Mouse (Mus musculus) cerebellum, postnatal 10 days (tissue): ENCODE data around the gene Gm20696.

Experiments
- DNase-seq, 2 experiments: peaks; one replicate each; pipeline ENCODE4 v3.0.0; 2021; ENCODE audit warnings: mixed read lengths in 2 of 2

Gm20696 gene

DNA sequence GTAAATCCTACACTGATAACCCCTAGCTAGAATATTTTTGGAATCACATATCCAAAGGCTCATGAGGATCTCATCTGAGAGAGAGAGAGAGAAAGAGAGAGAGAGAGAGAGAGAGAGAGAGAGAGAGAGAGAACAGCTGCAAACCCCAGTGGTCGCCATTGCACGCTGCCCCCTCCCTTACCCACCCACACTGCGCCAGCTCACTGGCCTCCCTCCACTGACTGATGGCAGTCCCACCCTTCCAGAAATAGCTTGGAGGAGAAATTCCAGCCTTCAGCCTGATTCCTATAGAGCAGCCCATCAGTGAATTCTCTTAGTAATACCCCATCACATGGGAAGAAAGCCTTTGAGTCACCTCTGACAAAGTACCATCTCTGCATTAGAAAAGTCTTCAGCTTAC, 415.4 kb downstream of the Gm20696 start:
- DNase-seq = no peak

DNA sequence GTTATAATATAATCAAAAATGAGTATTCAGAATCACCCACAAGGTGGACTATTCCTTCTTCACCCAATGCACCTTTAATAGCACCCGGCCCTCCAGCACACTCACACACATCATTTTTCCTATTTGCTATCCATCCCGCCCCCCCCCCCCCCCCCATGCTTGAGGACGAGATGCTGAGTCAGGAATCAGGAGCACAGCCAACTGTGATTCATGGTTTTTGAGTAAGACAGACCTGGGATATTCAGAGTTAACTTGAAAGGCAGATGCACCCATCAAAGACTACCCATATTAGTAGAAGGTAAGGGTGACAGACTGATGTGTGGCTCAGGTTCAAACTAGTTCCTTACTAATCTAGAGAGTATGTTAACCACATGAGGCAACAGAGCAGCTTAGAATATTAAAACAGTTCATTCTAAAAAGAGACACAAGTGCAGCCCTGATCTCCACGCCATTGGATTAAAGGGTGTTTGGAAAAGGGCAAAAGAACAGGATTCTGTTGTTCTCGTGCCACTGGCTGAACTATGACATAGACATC, 417.0 kb downstream of the Gm20696 start:
- DNase-seq = no peak

DNA sequence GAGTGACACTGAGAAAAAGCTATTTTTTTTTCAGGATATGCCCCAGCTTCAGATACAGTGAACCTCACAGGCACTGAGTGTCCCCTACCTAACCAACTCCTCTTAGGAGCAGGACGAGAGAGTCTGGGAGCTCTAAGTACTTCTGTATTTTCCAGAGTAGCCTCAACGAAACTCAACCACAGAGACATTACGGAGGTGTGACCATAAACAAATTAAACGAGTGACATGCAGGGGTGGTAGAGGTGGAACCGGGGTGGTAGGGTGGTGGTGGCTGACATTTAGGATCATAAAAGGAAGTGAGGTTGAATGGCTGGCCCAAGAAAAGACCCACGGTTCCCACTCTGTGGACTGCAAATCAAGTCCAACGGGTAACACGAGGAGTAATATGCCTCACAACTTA, 418.2 kb downstream of the Gm20696 start:
- no peak for DNase-seq

DNA sequence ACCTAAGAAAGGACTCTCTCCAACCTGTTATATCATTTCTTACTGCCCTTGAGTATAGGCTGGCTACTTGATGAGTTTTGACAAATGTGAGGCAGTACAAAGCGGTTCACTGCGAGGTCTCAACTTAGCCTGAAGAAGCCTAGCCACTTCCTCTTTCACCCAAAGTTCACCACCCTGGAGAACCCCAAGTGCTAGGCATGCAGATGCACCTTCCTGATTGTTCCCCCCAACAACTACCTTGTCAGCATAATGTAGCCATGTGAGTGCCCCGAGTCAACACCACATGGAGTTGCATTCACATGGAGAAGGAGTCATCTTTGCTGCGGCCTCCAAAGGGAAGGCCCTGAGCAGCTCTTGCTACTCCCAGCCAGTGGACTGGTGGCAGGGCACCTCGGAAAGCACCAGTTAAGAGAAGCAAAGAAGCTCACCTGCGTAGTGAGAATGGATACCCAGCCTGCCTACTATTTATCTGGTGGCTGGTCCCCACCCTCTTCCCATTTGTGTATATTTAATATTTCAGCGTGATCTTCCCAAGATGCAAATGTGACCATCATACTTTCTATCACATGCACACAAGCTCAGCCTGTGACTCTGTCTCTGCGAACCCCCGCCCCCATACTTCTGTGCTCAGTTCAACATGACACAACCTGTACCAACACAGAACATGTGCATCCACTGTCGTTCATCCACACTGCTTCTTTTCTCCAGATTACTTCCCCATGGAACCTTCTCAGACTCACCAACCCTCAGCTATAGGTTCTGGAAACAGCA, 424.8 kb downstream of the Gm20696 start:
- no peak for DNase-seq

DNA sequence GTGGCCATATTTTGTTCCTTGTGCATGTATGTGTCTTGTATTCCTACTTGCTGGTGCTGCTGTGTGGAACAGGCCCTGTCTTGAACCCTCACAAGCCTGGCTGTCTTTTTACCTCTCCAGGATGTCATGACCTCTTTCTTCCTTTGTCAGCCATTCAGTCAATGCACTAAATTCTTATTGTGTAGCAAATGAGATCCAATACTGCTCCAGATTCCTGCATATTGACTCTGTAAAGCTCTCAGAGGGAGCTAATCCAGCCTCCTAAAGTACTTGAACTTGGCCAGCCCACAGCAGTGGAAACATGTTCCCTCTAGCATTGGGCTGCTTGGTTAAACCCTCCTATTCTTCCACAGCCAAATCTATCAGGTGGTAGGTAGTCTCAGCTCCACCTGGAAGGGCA, 425.8 kb downstream of the Gm20696 start:
- no peak for DNase-seq

DNA sequence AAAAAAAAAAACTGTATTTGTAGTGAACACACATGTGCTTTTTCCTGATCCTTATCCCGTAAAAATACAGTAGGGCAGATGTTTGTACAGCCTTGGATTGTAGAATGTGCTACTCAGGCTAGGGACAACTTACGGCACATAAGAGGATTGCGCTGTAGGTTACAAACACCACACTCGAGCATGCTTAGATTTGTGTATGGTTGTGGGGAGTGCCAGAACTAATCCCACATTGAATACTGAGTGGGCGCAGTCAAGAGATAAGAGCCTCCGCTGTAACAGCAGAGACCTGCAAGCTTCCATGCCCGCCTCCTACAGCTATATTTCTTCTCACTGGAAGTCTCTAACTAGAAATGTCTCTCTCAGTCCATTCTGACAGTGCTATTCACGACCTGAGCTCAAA, 431.0 kb downstream of the Gm20696 start:
- no peak for DNase-seq

DNA sequence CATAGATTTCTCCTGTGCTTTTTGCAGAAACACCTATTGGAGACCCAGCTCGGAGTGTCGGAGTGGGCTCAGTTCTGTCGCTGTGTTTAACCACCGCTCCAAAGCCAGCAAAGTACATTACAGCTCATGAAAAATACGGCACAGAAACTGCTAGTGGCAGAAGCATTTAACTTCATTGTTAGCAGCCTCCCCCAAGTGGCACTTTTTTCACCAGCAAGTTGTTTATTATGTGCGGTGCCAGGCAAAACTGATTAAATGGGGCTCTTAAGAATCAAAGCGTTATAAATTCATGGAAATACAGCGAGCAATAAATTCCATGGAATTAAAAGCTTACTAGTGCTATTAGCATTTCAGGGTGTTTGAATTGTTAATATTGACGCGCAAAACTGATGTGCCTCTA, 433.2 kb downstream of the Gm20696 start:
- DNase-seq = no peak

DNA sequence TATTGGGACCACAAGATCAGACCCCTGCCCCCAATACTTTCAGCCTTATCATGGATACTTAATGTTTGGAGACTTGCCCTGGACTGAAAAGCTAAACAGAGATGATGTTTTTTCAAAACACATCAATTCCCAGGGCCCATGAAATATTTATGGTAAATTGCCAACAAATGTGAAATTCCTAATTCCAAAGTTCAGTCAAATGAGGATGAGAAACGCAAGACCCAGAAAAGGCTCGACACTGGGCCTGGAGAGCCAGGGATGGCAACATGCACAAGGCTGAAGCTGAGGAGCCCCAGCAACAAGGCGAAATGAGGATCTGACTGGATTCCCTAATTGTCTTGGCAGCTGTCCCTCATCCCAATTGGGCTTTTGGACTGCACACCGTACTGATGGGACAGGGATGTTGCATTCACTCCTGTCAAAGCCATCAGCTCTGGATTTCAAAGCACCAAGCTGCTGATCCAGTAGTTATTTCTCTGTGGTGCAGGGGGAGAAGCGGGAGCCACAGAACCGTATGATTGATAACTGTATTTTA, 438.2 kb downstream of the Gm20696 start:
- peak; percentile 46 to 56 for DNase-seq

DNA sequence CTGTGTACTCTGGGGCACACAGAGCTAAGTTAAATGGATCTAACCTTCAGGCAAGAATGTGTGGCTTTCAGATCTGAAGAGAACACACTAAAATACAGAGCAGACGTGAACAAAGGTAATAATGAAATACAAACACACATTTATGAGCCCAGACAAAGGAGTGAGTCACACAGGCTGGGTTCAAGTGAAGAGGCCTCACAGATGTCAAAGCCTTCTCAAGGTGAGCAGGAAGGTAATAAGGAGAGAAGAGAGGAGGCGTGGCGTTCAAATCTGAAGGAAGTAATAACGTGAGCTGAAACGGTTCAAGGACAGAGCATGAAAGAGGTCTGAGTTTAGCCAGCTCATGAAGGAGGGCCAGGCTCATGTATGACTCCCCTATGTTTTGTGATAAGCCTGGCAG, 445.4 kb downstream of the Gm20696 start:
- no peak for DNase-seq

DNA sequence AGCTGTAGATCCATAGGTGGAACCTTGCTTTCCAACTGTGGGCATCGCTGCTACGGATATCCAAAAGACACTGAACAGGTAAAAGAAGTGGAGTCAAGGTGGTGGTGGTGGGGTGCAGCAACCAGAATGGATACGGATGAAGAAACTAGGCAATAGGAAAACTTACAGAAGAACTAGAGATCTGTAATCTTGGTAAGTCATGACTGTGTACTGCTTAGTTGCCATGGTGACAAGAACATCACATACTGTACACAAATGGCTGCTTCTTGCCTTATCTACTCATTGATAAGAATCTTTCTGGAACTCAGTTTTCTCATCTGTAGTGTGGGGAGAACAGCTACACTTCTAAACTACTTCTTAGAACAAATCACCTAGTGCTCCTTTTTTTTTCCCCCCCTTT, 446.1 kb downstream of the Gm20696 start:
- no peak for DNase-seq

DNA sequence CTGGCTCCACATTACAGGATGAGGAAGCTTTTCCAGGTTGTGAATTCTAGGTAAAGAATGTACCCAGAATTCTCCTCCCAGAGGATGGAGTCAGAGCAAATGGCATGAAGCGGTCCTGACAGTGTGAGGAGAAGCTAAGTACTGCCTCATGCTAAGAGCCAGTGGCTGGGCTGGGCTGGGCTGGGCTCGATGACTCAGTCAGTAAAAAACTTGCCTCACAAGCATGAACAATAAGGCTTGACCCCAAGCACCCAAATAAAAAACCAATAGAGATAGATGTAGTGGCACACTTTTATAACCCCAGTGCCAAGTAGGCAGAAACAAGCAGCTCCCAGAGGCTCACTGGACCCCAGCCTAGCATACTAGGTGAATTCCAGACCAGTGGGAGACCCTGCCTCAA, 448.8 kb downstream of the Gm20696 start:
- no peak for DNase-seq

DNA sequence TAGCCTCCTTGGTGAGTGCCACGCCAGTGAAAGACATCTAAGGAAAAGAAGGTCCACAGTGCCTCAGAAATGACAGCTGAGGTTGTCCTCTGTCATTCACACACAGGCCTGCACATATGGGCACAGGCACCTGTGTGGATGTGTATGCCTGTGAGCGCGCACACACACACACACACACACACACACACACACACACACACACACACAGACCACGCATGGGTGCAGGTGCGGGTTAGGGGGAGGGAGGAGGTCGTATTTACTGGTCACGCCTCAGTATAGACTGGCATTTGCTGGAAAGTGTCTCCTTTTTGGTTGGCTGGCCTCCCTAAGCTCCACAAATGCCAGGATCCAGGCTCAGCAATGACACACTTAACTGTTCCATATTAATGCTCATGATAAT, 449.4 kb downstream of the Gm20696 start:
- peak in 1 of 2 experiments; percentile 7 for DNase-seq

DNA sequence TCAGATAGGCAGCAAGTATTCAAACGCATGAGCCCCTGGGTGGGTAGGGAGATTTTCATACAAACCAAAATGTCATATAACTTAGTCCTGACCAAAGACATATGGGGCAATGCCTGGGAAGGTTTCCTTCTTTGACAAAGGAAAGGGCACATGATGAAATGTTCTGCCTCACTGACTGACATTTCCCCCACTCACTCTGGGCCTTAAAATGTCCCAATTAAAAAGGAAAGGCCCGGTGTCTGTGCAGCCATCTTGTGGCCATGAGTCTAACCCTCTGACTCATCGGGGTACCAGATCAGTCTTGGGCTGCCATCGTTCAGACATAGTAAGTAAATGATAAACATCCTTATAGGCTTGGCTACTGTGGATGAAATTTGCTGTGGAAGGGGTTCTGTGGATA, 454.1 kb downstream of the Gm20696 start:
- DNase-seq = no peak

DNA sequence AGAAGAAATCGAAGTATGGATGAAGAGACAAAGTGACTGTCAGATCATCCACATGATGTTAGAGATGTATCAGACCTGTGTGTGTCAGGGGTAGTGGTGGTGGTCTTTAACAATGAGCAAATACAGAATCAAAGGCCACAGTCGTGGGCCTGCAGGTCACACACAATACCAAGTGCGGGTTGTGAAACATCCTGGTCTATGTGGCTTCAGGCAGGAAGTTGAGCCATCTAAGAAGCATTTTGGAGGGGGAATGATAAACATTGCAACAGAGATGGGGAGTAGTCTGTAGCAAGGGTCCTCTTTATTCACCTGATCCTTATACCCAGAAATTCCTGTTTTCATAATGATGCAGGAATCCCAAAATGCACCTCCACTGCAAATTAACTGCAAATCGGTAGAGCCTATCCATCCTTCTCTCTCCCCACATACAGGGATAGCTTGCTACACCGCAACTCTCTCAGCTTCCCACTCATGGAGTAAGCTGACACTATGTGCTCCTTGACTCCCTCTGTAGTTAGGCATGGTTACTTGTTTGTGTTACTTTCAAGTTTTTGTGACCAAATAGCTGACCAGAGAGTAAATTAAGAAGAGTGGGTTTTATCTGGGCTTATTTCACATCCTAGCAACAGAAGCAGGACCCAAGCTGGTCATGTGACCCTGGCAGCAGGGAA, 454.8 kb downstream of the Gm20696 start:
- DNase-seq = no peak

DNA sequence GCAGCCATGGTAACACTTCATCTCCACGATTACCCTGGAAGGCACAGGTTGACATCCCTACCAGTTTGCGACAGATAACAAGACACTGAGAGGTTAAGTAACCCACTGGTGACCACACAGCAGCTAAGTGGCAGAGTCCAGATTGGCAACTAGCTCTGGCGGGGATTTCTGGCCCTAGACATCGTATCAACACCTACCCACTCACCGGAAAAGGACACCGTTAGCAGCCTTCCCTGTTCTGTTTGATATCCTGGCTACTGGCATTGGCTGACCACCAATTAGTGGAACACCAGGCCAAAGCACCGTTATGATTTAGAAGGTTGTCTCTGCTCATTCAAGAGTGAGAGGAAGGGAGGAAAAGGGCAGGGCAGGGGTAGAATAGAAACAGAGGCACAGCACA, 456.4 kb downstream of the Gm20696 start:
- DNase-seq = peak; percentile 51 to 57
